Mouse (Mus musculus) MEL (cell line): ENCODE measurements around the gene Vwf.

Experiments used
- CHD1 ChIP-seq: IDR thresholded peaks from 2 replicates; pipeline ENCODE4 v1.6.1; 2012; ENCODE audit warnings: low read depth, mild to moderate bottlenecking, inconsistent platforms, low read length, improper control_type of control experiment
- CTCF ChIP-seq, 3 experiments: IDR thresholded peaks in 2 of 3; conservative IDR thresholded peaks in 1 of 3; 2 replicates each; pipeline ENCODE4 v1.5.1; 2011 to 2012; ENCODE audit warnings: low read length in 3 of 3, low read depth in 2 of 3, mild to moderate bottlenecking in 2 of 3, improper control_type of control experiment in 1 of 3, inconsistent platforms in 1 of 3, mixed read lengths in 1 of 3, moderate library complexity in 1 of 3; ENCODE audit not compliant: control insufficient read depth in 1 of 3, insufficient read depth in 1 of 3, poor library complexity in 1 of 3, severe bottlenecking in 1 of 3
- EP300 ChIP-seq, 2 experiments: IDR thresholded peaks; 2 replicates each; pipeline ENCODE4 v1.6.1; 2011; ENCODE audit warnings: improper control_type of control experiment in 2 of 2, low read length in 2 of 2, low read depth in 1 of 2, mild to moderate bottlenecking in 1 of 2
- ETS1 ChIP-seq: IDR thresholded peaks from 2 replicates; pipeline ENCODE4 v1.6.1; 2012; ENCODE audit warnings: low read depth, mild to moderate bottlenecking, inconsistent platforms, low read length, improper control_type of control experiment, moderate library complexity
- GATA1 ChIP-seq: IDR thresholded peaks from 2 replicates; pipeline ENCODE4 v1.6.1; 2011; ENCODE audit warnings: low read depth, low read length, improper control_type of control experiment
- MAX ChIP-seq: IDR thresholded peaks from 2 replicates; pipeline ENCODE4 v1.6.1; 2011; ENCODE audit warnings: low read length, improper control_type of control experiment
- NELFE ChIP-seq: IDR thresholded peaks from 2 replicates; pipeline ENCODE4 v1.6.1; 2011; ENCODE audit warnings: low read depth, low read length, improper control_type of control experiment
- NRF1 ChIP-seq: IDR thresholded peaks from 2 replicates; pipeline ENCODE4 v1.6.1; 2014; ENCODE audit warnings: low read depth, mild to moderate bottlenecking, inconsistent platforms, low read length, improper control_type of control experiment, moderate library complexity; ENCODE audit not compliant: poor library complexity, insufficient read depth, severe bottlenecking
- POLR2A ChIP-seq, 2 experiments: IDR thresholded peaks; 2 replicates each; pipeline ENCODE4 v1.6.1; 2011 to 2012; ENCODE audit warnings: low read length in 2 of 2, mild to moderate bottlenecking in 2 of 2, control low read depth in 1 of 2, improper control_type of control experiment in 1 of 2, low read depth in 1 of 2, moderate library complexity in 1 of 2; ENCODE audit not compliant: control insufficient read depth in 1 of 2, insufficient read depth in 1 of 2, poor library complexity in 1 of 2
- POLR2AphosphoS2 ChIP-seq: IDR thresholded peaks from 2 replicates; pipeline ENCODE4 v1.6.1; 2011; ENCODE audit warnings: low read length, improper control_type of control experiment
- RCOR1 ChIP-seq: IDR thresholded peaks from 2 replicates; pipeline ENCODE4 v1.6.1; 2012; ENCODE audit warnings: low read depth, mild to moderate bottlenecking, inconsistent platforms, low read length, improper control_type of control experiment
- UBTF ChIP-seq: IDR thresholded peaks from 2 replicates; pipeline ENCODE4 v1.6.1; 2012; ENCODE audit warnings: low read depth, mild to moderate bottlenecking, inconsistent platforms, low read length, improper control_type of control experiment, moderate library complexity, borderline replicate concordance; ENCODE audit not compliant: insufficient read depth
- USF1 ChIP-seq: IDR thresholded peaks from 2 replicates; pipeline ENCODE4 v1.6.1; 2014; ENCODE audit warnings: low read depth, mild to moderate bottlenecking, inconsistent platforms, low read length, improper control_type of control experiment, moderate library complexity

DNA sequence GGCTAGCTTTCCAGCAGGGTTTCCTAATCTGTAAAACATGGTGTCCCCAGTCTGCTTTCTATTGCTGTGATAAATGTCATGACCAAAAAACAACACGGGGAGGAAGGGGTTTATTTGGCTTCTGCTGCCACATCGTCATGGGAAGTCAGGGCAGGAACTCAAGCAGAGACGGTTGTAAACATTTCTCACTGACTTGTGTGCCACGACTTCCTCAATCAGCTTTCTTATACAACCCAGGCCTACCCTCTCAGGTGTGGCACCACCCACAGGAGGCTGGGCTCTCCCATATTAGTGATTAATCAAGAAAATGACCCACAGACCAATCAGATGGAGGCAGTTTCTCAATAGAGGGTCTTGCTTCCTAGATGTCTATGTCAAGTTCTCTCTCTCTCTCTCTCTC is 48.3 kb downstream of the Vwf start:
- TF ChIP-seq CTCF (IDR thresholded peaks at IDR 0.05 in 2 of 3, conservative IDR thresholded peaks at IDR 0.05 in 1 of 3; ENCODE audit: control insufficient read depth in 1 of 3, insufficient read depth in 1 of 3, low read depth in 2 of 3, low read length in 3 of 3, poor library complexity in 1 of 3, severe bottlenecking in 1 of 3) (no peak), CHD1 (no peak), POLR2AphosphoS2 (no peak), RCOR1 (no peak), ETS1 (no peak), NRF1 (no peak), MAX (no peak), POLR2A (IDR thresholded peaks at IDR 0.05; ENCODE audit: control insufficient read depth in 1 of 2, insufficient read depth in 1 of 2, low read depth in 1 of 2, low read length in 2 of 2, poor library complexity in 1 of 2) (no peak), EP300 (IDR thresholded peaks at IDR 0.05; ENCODE audit: low read depth in 1 of 2, low read length in 2 of 2) (no peak), USF1 (no peak), UBTF (no peak), NELFE (no peak), GATA1 (no peak)
